Mouse (Mus musculus): Measurements from ENCODE around the gene Pgrmc2. TPM values are rescaled to one million over a fixed set of nuclear protein-coding genes. Genes with fewer than 3 reads are reported as not detected.

Pgrmc2 gene
- polyA plus RNA-seq, 1 experiment: 58.1 TPM

GRCm38 (mm10) chr3:41082520-41082884, 344 bp downstream of the Pgrmc2 start:
- Histone ChIP-seq H3K36me3 (ENCODE audit: control insufficient read depth, insufficient read depth) (no peaks in the 10 kb centered on the region), H3K4me2 (ENCODE audit: low read depth) (peak overlapping the region; percentile 95), H3K4me3 (peak overlapping the region; percentile 49), H3K27me3 (ENCODE audit: control insufficient read depth, insufficient read depth, insufficient read length) (no peaks in the 10 kb centered on the region), H3ac (ENCODE audit: control insufficient read depth, insufficient read length) (peak overlapping the region; percentile 72), H3K79me2 (ENCODE audit: control insufficient read depth, insufficient read depth) (peaks cover 50% of the 10 kb centered on the region)
- TF ChIP-seq USF1 (IDR thresholded peaks at IDR 0.05; ENCODE audit: low read depth) (no peak), MYOG (IDR thresholded peaks at IDR 0.05; ENCODE audit: control insufficient read depth in 1 of 3, insufficient read depth in 1 of 3, insufficient read length in 2 of 3, low read depth in 2 of 3) (peak in 1 of 3 experiments; percentile 35), MYOD1 (IDR thresholded peaks at IDR 0.05; ENCODE audit: control insufficient read depth in 1 of 3, insufficient read length in 2 of 3, low read depth in 2 of 3) (peak in 1 of 3 experiments; percentile 51)

DNA sequence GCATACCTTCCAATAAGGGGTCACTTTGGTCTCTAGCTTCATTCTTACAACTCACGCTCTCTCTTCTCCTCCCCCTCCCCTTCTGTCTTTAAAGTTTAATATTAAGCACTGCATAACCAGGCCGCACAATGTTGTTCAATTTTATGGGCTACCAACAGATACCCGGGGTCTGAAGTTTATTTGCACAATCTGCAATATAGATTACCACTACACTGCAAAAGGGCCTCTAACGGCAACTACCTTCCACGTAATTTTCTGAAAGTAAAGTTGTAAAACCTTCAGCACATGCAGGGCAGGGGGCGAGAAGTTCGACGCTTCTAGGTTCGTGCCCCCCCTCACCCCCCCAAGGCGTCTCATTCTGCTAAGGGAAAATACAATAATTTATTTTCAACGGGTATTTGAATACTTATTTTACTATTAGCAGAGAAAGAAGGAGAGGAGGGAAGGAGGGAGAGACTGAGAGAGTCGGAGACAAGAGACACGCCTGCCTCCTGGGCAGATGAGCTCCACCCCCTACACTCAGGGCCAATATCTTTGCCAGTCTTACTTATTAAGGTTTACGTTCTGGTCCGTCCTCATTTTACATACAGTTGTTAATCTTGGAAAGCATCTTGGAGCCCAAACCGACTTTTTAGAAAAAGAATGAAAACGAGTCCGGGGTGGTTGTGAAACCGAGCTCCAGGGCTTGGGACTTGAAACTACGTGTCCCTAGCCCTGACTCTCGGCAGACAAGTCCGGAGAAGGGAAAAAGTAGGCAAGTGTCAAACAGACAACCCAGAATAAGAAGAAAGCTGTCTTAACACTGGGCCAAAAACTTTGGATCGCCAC, 1.2 kb downstream of the Pgrmc2 start:
- peak overlapping the region; percentile 49 for H3K4me3 ChIP-seq
- H3ac ChIP-seq (ENCODE audit: control insufficient read depth, insufficient read length): peak overlapping the region; percentile 72
- H3K27me3 ChIP-seq (ENCODE audit: control insufficient read depth, insufficient read depth, insufficient read length): no peaks in the 10 kb centered on the region
- peaks cover 59% of the 10 kb centered on the region for H3K79me2 ChIP-seq (ENCODE audit: control insufficient read depth, insufficient read depth)
- no peaks in the 10 kb centered on the region for H3K36me3 ChIP-seq (ENCODE audit: control insufficient read depth, insufficient read depth)
- H3K4me2 ChIP-seq (ENCODE audit: low read depth): peak overlapping the region; percentile 95
- TF ChIP-seq POLR2A (IDR thresholded peaks at IDR 0.05; ENCODE audit: insufficient read length, low read depth): no peak
- no peak for TF ChIP-seq MYOD1 (IDR thresholded peaks at IDR 0.05; ENCODE audit: control insufficient read depth in 1 of 3, insufficient read length in 2 of 3, low read depth in 2 of 3)
- TF ChIP-seq SRF (IDR thresholded peaks at IDR 0.05; ENCODE audit: control insufficient read depth, insufficient read length, low read depth): no peak
- TF ChIP-seq E2F4 (IDR thresholded peaks at IDR 0.05; ENCODE audit: insufficient read depth): no peak
- no peak for TF ChIP-seq CEBPB (IDR thresholded peaks at IDR 0.05; ENCODE audit: insufficient read depth, poor library complexity, severe bottlenecking)
- TF ChIP-seq TCF3 (IDR thresholded peaks at IDR 0.05; ENCODE audit: insufficient read length, low read depth): no peak
- no peak for TF ChIP-seq MYOG (IDR thresholded peaks at IDR 0.05; ENCODE audit: control insufficient read depth in 1 of 3, insufficient read depth in 1 of 3, insufficient read length in 2 of 3, low read depth in 2 of 3)
- TF ChIP-seq TCF12 (IDR thresholded peaks at IDR 0.05; ENCODE audit: insufficient read depth, poor library complexity, severe bottlenecking): no peak
- TF ChIP-seq MAX (IDR thresholded peaks at IDR 0.05; ENCODE audit: low read depth): no peak
- TF ChIP-seq POLR2AphosphoS2 (IDR thresholded peaks at IDR 0.05; ENCODE audit: insufficient read length, low read depth): no peak
- no peak for TF ChIP-seq USF1 (IDR thresholded peaks at IDR 0.05; ENCODE audit: low read depth)
- no peak for TF ChIP-seq REST (IDR thresholded peaks at IDR 0.05; ENCODE audit: insufficient read depth, insufficient read length)

- Histone ChIP-seq H3K79me2 (ENCODE audit: control insufficient read depth, insufficient read depth) (peaks cover 68% of the 10 kb centered on the region), H3K4me3 (peak overlapping the region; percentile 49), H3K4me2 (ENCODE audit: low read depth) (peak overlapping the region; percentile 95), H3K27me3 (ENCODE audit: control insufficient read depth, insufficient read depth, insufficient read length) (no peaks in the 10 kb centered on the region), H3K36me3 (ENCODE audit: control insufficient read depth, insufficient read depth) (no peaks in the 10 kb centered on the region), H3ac (ENCODE audit: control insufficient read depth, insufficient read length) (no peak overlapping the region)
- TF ChIP-seq TCF12 (IDR thresholded peaks at IDR 0.05; ENCODE audit: insufficient read depth, poor library complexity, severe bottlenecking) (no peak), TCF3 (IDR thresholded peaks at IDR 0.05; ENCODE audit: insufficient read length, low read depth) (no peak), REST (IDR thresholded peaks at IDR 0.05; ENCODE audit: insufficient read depth, insufficient read length) (no peak), MYOD1 (IDR thresholded peaks at IDR 0.05; ENCODE audit: control insufficient read depth in 1 of 3, insufficient read length in 2 of 3, low read depth in 2 of 3) (no peak), POLR2AphosphoS2 (IDR thresholded peaks at IDR 0.05; ENCODE audit: insufficient read length, low read depth) (no peak), E2F4 (IDR thresholded peaks at IDR 0.05; ENCODE audit: insufficient read depth) (no peak), USF1 (IDR thresholded peaks at IDR 0.05; ENCODE audit: low read depth) (no peak), CEBPB (IDR thresholded peaks at IDR 0.05; ENCODE audit: insufficient read depth, poor library complexity, severe bottlenecking) (no peak), POLR2A (IDR thresholded peaks at IDR 0.05; ENCODE audit: insufficient read length, low read depth) (no peak)
Measured at GRCm38 (mm10) chr3:41080724-41081123, 2.1 kb downstream of the Pgrmc2 start.

DNA sequence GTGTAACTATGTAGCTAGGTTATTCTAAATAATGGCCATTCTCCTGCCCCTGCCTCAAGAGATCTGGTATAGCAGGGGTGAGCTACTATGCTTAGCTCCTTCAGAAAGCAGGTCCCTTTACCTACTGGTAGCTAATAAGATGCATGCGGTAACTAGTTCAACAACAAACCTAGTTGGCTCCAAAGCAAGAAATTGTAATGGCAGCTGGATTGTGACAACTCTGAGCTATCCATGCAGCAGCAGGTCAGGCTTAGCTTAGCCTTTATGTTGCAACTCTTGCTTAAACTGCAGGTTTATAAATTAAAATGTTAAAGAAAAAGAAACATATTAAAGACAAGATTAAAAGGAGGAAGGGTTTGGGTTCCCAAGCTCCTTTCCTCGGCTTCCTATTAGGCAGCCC, 4.2 kb downstream of the Pgrmc2 start:
- Histone ChIP-seq H3ac (ENCODE audit: control insufficient read depth, insufficient read length) (no peak overlapping the region), H3K27me3 (ENCODE audit: control insufficient read depth, insufficient read depth, insufficient read length) (no peaks in the 10 kb centered on the region), H3K79me2 (ENCODE audit: control insufficient read depth, insufficient read depth) (peaks cover 89% of the 10 kb centered on the region), H3K4me2 (ENCODE audit: low read depth) (no peak overlapping the region), H3K4me3 (no peak overlapping the region), H3K36me3 (ENCODE audit: control insufficient read depth, insufficient read depth) (no peaks in the 10 kb centered on the region)
- TF ChIP-seq TCF12 (IDR thresholded peaks at IDR 0.05; ENCODE audit: insufficient read depth, poor library complexity, severe bottlenecking) (no peak), REST (IDR thresholded peaks at IDR 0.05; ENCODE audit: insufficient read depth, insufficient read length) (no peak), POLR2AphosphoS2 (IDR thresholded peaks at IDR 0.05; ENCODE audit: insufficient read length, low read depth) (no peak), MYOG (IDR thresholded peaks at IDR 0.05; ENCODE audit: control insufficient read depth in 1 of 3, insufficient read depth in 1 of 3, insufficient read length in 2 of 3, low read depth in 2 of 3) (no peak), CEBPB (IDR thresholded peaks at IDR 0.05; ENCODE audit: insufficient read depth, poor library complexity, severe bottlenecking) (no peak), E2F4 (IDR thresholded peaks at IDR 0.05; ENCODE audit: insufficient read depth) (no peak), TCF3 (IDR thresholded peaks at IDR 0.05; ENCODE audit: insufficient read length, low read depth) (no peak), MYOD1 (IDR thresholded peaks at IDR 0.05; ENCODE audit: control insufficient read depth in 1 of 3, insufficient read length in 2 of 3, low read depth in 2 of 3) (no peak), SRF (IDR thresholded peaks at IDR 0.05; ENCODE audit: control insufficient read depth, insufficient read length, low read depth) (no peak), POLR2A (IDR thresholded peaks at IDR 0.05; ENCODE audit: insufficient read length, low read depth) (no peak), USF1 (IDR thresholded peaks at IDR 0.05; ENCODE audit: low read depth) (no peak), MAX (IDR thresholded peaks at IDR 0.05; ENCODE audit: low read depth) (no peak)
